Mouse (Mus musculus): ENCODE data around the gene 4932438A13Rik. TPM values are rescaled to one million over a fixed set of nuclear protein-coding genes. Genes with fewer than 3 reads are reported as not detected.

4932438A13Rik gene
- total RNA-seq, 2 experiments from 2014 or later: 25.8 to 63.4 TPM

DNA sequence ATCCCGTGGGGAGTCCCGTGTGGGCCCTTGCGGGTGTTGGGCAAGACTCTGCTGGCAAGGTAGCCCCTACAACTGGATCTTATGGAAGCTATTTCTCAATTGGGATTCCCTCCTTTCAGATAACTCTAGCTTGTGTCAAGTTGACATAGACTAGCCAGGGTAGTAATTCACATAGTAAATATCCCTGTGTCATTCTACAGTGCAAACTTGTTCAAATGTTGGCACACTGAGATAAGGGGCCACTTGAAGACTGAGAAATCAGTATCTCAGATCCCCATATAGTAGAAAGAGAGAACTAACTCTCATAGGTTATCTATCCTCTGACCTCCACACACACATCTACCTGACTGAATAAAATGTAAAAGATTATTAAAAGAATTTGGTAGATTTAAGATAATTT, 42.5 kb downstream of the 4932438A13Rik start:
- ATAC-seq (replicated peaks; ENCODE audit: low FRiP score, poor library complexity, severe bottlenecking): no peak

DNA sequence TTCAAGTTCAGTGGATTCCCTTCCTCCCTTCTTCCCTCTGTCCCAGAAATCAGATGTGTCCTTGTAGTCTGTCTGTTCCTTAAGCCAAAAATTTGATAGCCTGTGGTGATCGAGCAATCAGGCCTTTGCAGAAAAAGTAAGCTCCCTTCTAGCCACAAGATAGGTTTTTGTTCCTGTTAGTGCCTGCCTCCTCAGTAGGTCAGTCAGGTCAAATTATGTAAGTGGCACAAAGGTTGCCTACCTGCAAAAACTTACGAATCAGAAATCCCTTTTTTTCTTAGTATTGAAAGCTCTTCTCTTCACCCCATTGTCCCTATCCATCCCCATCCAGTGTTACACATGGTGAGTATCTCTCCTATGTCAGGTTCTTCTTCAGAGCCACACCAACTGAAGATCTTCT, 54.9 kb downstream of the 4932438A13Rik start:
- no peak for ATAC-seq (replicated peaks; ENCODE audit: low FRiP score, poor library complexity, severe bottlenecking)

DNA sequence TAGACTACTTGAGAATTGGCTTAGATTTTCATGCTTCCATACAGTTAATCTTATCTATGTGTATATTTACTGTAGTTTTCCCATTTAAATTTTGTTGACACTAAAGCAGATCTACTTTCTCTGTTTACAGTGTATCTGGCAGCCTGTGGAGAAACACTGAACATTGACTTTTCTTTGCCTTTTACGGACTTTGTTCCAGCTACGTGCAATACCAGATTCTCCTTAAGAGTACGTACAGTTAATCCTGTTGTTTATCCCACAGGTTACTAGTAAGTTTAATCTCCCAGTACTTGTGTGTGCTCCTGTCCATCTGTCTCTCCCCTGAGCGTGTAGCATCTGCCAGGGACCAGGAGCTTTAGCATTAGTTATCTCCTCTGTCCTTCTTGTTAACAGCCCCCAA, 55.4 kb downstream of the 4932438A13Rik start:
- ATAC-seq (replicated peaks; ENCODE audit: low FRiP score, poor library complexity, severe bottlenecking): no peak

DNA sequence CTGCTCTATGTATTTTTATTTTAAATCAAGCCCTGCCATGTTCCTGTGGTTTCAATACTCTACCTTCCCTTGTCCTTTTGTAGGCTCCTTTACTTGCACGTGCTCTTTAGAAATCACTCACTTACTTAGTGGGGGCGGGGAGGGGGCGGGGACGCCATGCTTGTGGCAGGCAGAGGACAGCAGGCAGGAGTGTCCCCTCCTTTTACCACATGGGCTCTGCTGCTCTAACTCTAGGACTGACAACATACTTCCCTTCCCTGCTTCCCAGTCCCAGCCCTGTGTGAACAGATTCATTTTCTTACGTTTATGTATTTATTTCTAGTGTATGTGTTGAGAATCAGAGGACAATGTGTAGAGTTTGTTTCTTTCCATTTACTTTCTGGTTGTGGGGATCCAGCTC, 78.7 kb downstream of the 4932438A13Rik start:
- no peak for ATAC-seq (replicated peaks; ENCODE audit: low FRiP score, poor library complexity, severe bottlenecking)

DNA sequence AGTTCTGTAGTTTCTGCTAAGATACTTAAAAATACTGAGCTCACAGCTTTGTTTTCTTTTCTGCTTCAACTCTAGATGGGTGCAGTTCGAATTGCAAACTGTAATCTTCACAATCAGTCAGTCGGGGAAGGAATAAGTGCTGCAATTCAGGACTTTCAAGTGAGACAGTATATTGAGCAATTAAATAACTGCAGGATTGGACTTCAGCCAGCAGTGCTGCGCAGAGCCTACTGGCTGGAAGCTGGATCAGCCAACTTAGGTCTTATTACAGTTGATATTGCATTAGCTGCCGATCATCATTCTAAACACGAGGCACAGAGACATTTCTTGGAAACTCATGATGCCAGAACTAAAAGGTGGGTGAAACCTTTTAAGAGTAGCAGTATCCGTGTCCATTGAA, 79.2 kb downstream of the 4932438A13Rik start:
- ATAC-seq (replicated peaks; ENCODE audit: low FRiP score, poor library complexity, severe bottlenecking): no peak

DNA sequence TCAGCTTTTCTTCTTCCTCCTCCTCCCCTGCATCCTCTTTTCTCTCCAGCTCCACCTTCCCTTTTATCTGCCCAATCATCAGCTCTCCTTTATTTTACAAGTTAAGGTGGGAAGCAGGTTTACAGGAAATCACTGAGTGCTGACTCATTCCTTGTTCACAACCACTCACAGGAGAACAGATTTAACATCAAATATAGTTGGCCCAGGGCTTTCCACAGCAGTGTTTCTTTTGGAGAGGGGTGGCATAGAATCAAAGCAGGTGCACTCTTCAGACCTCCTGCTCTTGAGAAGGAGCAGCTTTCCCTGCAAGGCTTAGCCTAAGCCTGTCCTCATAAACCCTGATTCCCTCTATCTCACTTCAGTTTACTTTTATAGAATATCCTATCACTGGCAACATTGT, 80.8 kb downstream of the 4932438A13Rik start:
- ATAC-seq (replicated peaks; ENCODE audit: low FRiP score, poor library complexity, severe bottlenecking): no peak

DNA sequence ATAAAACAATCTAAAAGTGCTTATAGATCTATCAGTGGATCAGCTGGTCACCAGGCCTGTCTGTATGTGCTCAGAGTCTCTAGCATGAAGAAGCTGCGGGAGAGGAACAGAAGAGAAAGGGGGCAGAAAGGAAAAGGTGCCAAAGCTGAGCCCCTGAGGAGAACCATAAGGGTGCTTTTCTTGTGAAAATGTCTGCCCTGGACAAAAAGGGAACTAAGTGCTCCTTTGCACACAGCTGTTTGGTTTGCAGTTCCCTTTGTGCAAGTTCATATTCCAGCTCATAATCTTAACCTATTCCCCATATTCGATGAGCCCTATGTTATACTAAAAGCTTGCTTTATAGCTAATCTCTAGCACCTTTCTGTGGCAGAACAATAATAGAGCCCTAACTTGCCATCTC, 175.1 kb downstream of the 4932438A13Rik start:
- no peak for ATAC-seq (replicated peaks; ENCODE audit: low FRiP score, poor library complexity, severe bottlenecking)

DNA sequence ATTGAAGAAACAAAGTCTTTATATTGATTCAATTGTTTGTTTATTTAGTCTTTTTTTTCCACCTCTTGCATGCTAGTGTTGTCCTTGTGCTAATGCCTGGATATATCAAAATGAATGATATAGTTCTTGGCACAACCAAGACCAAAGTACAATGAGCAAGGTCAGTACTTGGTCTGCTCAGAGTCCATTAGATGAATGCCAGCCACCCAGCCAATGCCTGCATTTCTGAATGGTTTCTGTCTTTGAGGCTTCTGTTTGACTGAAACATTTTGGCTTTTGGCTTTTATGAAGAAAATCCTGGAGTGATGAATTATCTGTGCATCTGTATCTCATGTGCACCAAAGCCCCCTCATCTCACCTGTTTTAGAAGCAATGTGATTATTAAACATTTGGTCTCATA, 176.9 kb downstream of the 4932438A13Rik start:
- ATAC-seq (replicated peaks; ENCODE audit: low FRiP score, poor library complexity, severe bottlenecking): no peak

DNA sequence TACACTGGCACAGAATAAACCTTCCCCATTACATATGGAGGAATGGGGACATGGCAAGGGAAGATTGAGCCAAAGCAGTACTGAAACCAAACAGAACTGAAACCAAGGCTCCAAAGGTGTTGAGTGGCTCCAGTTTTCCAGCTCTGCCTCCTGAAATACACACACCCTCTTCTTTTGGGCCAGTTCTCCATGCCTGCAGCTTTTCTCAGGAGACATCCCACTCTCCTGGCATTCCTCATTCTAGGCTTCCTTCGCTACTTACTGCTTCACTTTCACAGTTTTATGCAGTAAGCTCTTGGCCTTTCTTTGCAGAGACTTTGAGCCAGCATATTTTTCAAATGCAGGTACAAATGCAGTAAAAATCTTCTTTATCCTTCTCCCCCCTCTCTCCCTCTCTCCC, 188.6 kb downstream of the 4932438A13Rik start:
- no peak for ATAC-seq (replicated peaks; ENCODE audit: low FRiP score, poor library complexity, severe bottlenecking)

DNA sequence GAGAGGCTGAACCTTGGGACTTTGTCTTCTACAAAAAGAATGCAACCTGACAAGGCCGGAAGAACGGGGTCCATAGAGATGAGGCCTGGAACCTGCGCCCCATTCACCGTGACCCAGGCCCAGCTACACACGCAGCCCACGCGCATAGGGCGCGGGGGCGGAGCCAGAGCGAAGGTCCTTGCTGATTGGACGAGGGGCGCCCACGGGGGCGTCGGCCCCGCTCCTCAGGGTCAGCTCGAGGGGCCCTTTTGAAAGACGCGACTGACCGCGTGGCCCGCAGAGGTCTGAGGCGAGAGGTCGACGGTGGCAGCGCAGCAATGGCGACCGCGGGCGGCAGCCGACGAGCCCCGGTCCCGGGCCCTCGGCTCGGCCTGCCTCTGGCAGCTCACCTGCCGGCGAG, 200.5 kb downstream of the 4932438A13Rik start, which contains the start of gene Adad1:
TSS of gene Adad1 (plus strand) at position 122 of the 400 bp plus-strand sequence.
- ATAC-seq (replicated peaks; ENCODE audit: low FRiP score, poor library complexity, severe bottlenecking): no peak

DNA sequence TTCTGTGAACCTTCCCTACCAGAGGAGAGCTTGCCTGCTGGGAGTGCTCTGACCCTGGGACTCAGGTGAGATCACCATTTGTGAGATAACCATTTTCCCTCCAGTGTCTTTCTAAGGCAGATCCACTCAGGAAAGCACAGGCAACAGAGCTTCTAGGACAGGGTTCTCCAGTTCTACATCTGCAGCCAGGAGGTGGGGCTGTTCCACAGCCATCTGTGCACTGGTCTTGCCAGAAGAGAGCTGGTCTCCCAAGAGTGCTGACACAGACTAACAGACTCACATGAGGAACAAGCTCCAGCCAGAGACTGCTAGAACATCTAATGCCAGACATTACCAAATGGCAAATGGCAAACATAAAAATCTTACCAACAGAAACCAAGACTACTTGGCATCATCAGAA, 210.3 kb downstream of the 4932438A13Rik start:
- no peak for ATAC-seq (replicated peaks; ENCODE audit: low FRiP score, poor library complexity, severe bottlenecking)

DNA sequence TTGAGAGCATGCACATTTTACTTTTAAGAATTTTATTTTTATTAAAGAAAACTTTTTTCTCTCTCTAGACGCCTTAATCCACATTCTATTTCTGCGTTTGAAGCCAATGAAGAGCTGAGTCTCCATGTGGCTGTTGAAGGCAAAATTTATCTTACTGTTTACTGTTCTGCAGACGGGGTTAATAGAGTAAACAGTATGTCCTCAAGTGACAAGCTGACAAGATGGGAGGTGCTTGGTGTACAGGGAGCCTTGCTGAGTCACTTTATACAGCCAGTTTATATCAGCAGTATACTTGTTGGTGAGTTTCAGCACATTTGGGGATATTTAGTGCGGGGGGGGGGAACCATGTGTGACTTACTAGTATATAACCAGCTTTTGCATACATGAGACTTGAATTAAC, 222.0 kb downstream of the 4932438A13Rik start:
- no peak for ATAC-seq (replicated peaks; ENCODE audit: low FRiP score, poor library complexity, severe bottlenecking)

DNA sequence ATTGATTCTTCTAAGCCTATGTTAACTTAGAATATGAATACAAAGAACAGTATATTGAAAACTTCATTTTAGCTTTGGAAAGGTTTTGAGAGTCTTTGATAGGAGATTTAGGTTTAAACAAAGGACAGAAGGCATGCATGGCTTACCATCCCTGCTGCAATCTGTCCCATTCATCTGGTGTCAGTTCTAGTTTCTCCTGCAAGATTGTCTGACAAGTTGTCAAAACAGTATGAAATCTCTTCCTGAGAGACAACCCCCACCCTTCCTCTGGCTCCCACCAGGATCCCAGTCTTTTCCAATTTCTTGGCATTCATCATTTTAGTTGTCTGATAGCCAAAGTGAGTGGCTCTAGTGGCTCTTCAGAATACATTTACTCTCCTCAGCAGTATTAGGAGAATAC, 227.8 kb downstream of the 4932438A13Rik start:
- no peak for ATAC-seq (replicated peaks; ENCODE audit: low FRiP score, poor library complexity, severe bottlenecking)

Other genes with a start within 250 kb of the 4932438A13Rik start
- 1.3 and 3.3 TPM in 2 replicates for gene Bbs7, start 249.6 kb upstream of the 4932438A13Rik start, total RNA-seq (2015; ENCODE audit: low replicate concordance)
- gene Bbs7, start 249.6 kb upstream of the 4932438A13Rik start, total RNA-seq (2017; ENCODE audit: low replicate concordance): 2.6 and 4.2 TPM in 2 replicates
- not detected in 2 replicates for gene Trpc3, start 172.9 kb upstream of the 4932438A13Rik start, total RNA-seq (2015; ENCODE audit: low replicate concordance)
- not detected in 2 replicates for gene Trpc3, start 172.9 kb upstream of the 4932438A13Rik start, total RNA-seq (2017; ENCODE audit: low replicate concordance)
- gene Adad1, start 200.4 kb downstream of the 4932438A13Rik start, total RNA-seq (2015; ENCODE audit: low replicate concordance): 0.63 TPM in 1 of 2 replicates, not detected in the other
- gene Adad1, start 200.4 kb downstream of the 4932438A13Rik start, total RNA-seq (2017; ENCODE audit: low replicate concordance): not detected in 2 replicates